Mouse (Mus musculus) erythroblast, embryonic 14.5 days (primary cell): ENCODE measurements around the gene Rnh1.

Experiments used
- GATA1 ChIP-seq: IDR thresholded peaks from 2 replicates; pipeline ENCODE4 v1.6.1; 2012; ENCODE audit warnings: low read length, inconsistent platforms, mixed read lengths
- TAL1 ChIP-seq: IDR thresholded peaks from 3 replicates; pipeline ENCODE4 v1.6.1; 2012; ENCODE audit warnings: low read length, inconsistent platforms, mixed read lengths

GRCm38 (mm10) chr7:141172116-141173006 is at the start of gene Rnh1:
- TF ChIP-seq GATA1 (no peak), TAL1 (no peak)
